Mouse (Mus musculus) ES-Bruce4 (cell line): ENCODE measurements around the gene Wdr25. TPM values are rescaled to one million over a fixed set of nuclear protein-coding genes. Genes with fewer than 3 reads are reported as not detected.

ENCODE experiments used
- H3K27ac ChIP-seq: 2 replicates; pipeline ENCODE4 v1.5.1; 2012; ENCODE audit warnings: low read length, inconsistent platforms; ENCODE audit not compliant: insufficient read depth
- H3K27me3 ChIP-seq: 2 replicates; pipeline ENCODE4 v1.6.1; 2012; ENCODE audit warnings: mild to moderate bottlenecking, low read length, inconsistent platforms; ENCODE audit not compliant: control insufficient read depth, poor library complexity, insufficient read depth, severe bottlenecking
- H3K36me3 ChIP-seq: 2 replicates; pipeline ENCODE4 v1.6.1; 2012; ENCODE audit warnings: inconsistent platforms, mild to moderate bottlenecking, low read length, moderate library complexity; ENCODE audit not compliant: control insufficient read depth, poor library complexity, insufficient read depth, severe bottlenecking
- H3K4me1 ChIP-seq: one replicate; pipeline ENCODE4 v1.8.1; 2011; ENCODE audit warnings: low read length; ENCODE audit not compliant: control insufficient read depth, insufficient read depth
- H3K4me3 ChIP-seq: 2 replicates; pipeline ENCODE4 v1.5.1; 2011; ENCODE audit warnings: low read depth, mild to moderate bottlenecking, low read length
- H3K9ac ChIP-seq: 2 replicates; pipeline ENCODE4 v1.6.1; 2012; ENCODE audit warnings: low read depth, mild to moderate bottlenecking, inconsistent platforms; ENCODE audit not compliant: poor library complexity, severe bottlenecking
- H3K9me3 ChIP-seq: replicated peaks from 2 replicates; pipeline ENCODE4 v1.6.1; 2012; ENCODE audit warnings: mild to moderate bottlenecking, low read length, inconsistent platforms; ENCODE audit not compliant: control insufficient read depth, poor library complexity, insufficient read depth, severe bottlenecking
- CTCF ChIP-seq: IDR thresholded peaks from one replicate; pipeline ENCODE4 v1.8.1; 2011; ENCODE audit warnings: low read depth, low read length
- EP300 ChIP-seq: IDR thresholded peaks from 2 replicates; pipeline ENCODE4 v1.6.1; 2011; ENCODE audit warnings: low read depth, low read length; ENCODE audit not compliant: insufficient read depth
- POLR2A ChIP-seq: IDR thresholded peaks from one replicate; pipeline ENCODE4 v1.8.1; 2011; ENCODE audit warnings: low read length; ENCODE audit not compliant: insufficient read depth
- polyA plus RNA-seq: library from polyadenylated mRNA; stranded (reverse); fragments of >200 nt; gene quantifications from 2 replicates; pipeline ENCODE4 v1.2.4, GENCODE M21; 2011; ENCODE audit warnings: low read depth; ENCODE audit not compliant: missing spikeins, insufficient read depth, insufficient read length

The Wdr25 gene
- polyA plus RNA-seq, 1 experiment: 12.7 TPM

GRCm38 (mm10) chr12:108917509-108917908 lies 24.1 kb downstream of the Wdr25 start:
- no peak for TF ChIP-seq CTCF
- no peak for TF ChIP-seq EP300
- TF ChIP-seq POLR2A: no peak
- H3K27ac ChIP-seq: no peak overlapping the region
- no peaks in the 10 kb centered on the region for H3K36me3 ChIP-seq
- H3K9me3 ChIP-seq: no peaks in the 10 kb centered on the region
- no peaks in the 10 kb centered on the region for H3K4me1 ChIP-seq
- H3K4me3 ChIP-seq: no peak overlapping the region
- H3K27me3 ChIP-seq: no peaks in the 10 kb centered on the region
- no peak overlapping the region for H3K9ac ChIP-seq

- no peak overlapping the region for H3K9ac ChIP-seq
- H3K27ac ChIP-seq: no peak overlapping the region
- H3K27me3 ChIP-seq: no peaks in the 10 kb centered on the region
- H3K4me3 ChIP-seq: no peak overlapping the region
- H3K9me3 ChIP-seq: no peaks in the 10 kb centered on the region
- H3K4me1 ChIP-seq: no peaks in the 10 kb centered on the region
- no peak for TF ChIP-seq EP300
- no peak for TF ChIP-seq POLR2A
- no peak for TF ChIP-seq CTCF
- no peaks in the 10 kb centered on the region for H3K36me3 ChIP-seq
Observed at GRCm38 (mm10) chr12:108918753-108919152, 25.3 kb downstream of the Wdr25 start.

- Histone ChIP-seq H3K9ac (no peak overlapping the region), H3K4me1 (peaks cover 1% of the 10 kb centered on the region), H3K27ac (no peak overlapping the region), H3K9me3 (no peaks in the 10 kb centered on the region), H3K27me3 (no peaks in the 10 kb centered on the region), H3K4me3 (no peak overlapping the region), H3K36me3 (no peaks in the 10 kb centered on the region)
- TF ChIP-seq EP300: no peak
- TF ChIP-seq CTCF: no peak
- no peak for TF ChIP-seq POLR2A
Observed at GRCm38 (mm10) chr12:108926606-108927111, 33.2 kb downstream of the Wdr25 start.

GRCm38 (mm10) chr12:108928249-108928648 lies 34.8 kb downstream of the Wdr25 start:
- Histone ChIP-seq H3K9me3 (no peaks in the 10 kb centered on the region), H3K36me3 (no peaks in the 10 kb centered on the region), H3K27ac (no peak overlapping the region), H3K4me1 (peaks cover 1% of the 10 kb centered on the region), H3K9ac (no peak overlapping the region), H3K4me3 (no peak overlapping the region), H3K27me3 (no peaks in the 10 kb centered on the region)
- TF ChIP-seq CTCF: no peak
- TF ChIP-seq POLR2A: no peak
- TF ChIP-seq EP300: no peak

- Histone ChIP-seq H3K4me1 (peaks cover 1% of the 10 kb centered on the region), H3K27ac (no peak overlapping the region), H3K9ac (no peak overlapping the region), H3K4me3 (no peak overlapping the region), H3K27me3 (no peaks in the 10 kb centered on the region), H3K36me3 (no peaks in the 10 kb centered on the region), H3K9me3 (no peaks in the 10 kb centered on the region)
- TF ChIP-seq POLR2A: no peak
- no peak for TF ChIP-seq CTCF
Observed at GRCm38 (mm10) chr12:108929475-108929874, 36.0 kb downstream of the Wdr25 start.

- H3K4me3 ChIP-seq: no peak overlapping the region
- H3K27ac ChIP-seq: no peak overlapping the region
- H3K36me3 ChIP-seq: no peaks in the 10 kb centered on the region
- no peaks in the 10 kb centered on the region for H3K27me3 ChIP-seq
- no peaks in the 10 kb centered on the region for H3K4me1 ChIP-seq
- TF ChIP-seq POLR2A (no peak), EP300 (no peak), CTCF (no peak)
- H3K9ac ChIP-seq: no peak overlapping the region
- no peaks in the 10 kb centered on the region for H3K9me3 ChIP-seq
Observed at GRCm38 (mm10) chr12:108931341-108932053, 38.1 kb downstream of the Wdr25 start.
